In genomic region chr8:72320803-72321583, GRCm38 (mm10) we compare ENCODE assay signal across 8 mouse cellular contexts. TPM values are rescaled to one million over a fixed set of nuclear protein-coding genes. Genes with fewer than 3 reads are reported as not detected.
DNase-seq lines count a peak whose midpoint lies in the region; ATAC-seq and TF ChIP-seq lines count a peak whose summit lies in the region.

No protein-coding gene starts in this region.

- no peak for ATAC-seq in forebrain, embryonic 16.5 days
- no peak for ATAC-seq in liver, embryonic 16.5 days (ENCODE audit: low read depth)

- no peak for DNase-seq in forebrain, embryonic 10.5 days (ENCODE audit: extremely low spot score, low spot score)
- DNase-seq in thymus, adult 2 months: no peak
- DNase-seq in thymus, postnatal 10 days (ENCODE audit: low spot score in 2 of 2): no peak
- no peak for DNase-seq in right cerebral cortex, postnatal 36 days (ENCODE audit: low spot score in 2 of 2)
- DNase-seq in thymus, postnatal 36 days: no peak
- DNase-seq in urinary bladder, postnatal 25 days (ENCODE audit: low spot score): no peak

- H3K4me2 ChIP-seq in forebrain, embryonic 16.5 days (ENCODE audit: low read length): no peak overlapping the region
- peak overlapping the region; percentile 79 for H3K4me2 ChIP-seq in liver, embryonic 16.5 days (ENCODE audit: low read depth, low read length)

- H3K27ac ChIP-seq in forebrain, embryonic 10.5 days: no peak overlapping the region
- no peak overlapping the region for H3K27ac ChIP-seq in forebrain, embryonic 16.5 days (ENCODE audit: low read length)
- H3K27ac ChIP-seq in thymus, adult 2 months (ENCODE audit: control insufficient read depth, insufficient read depth, low read length): peak overlapping the region; percentile 41
- H3K27ac ChIP-seq in liver, embryonic 16.5 days (ENCODE audit: low read length): no peak overlapping the region

- peak overlapping the region; percentile 55; the same call in 1 of the 2 replicates for H3K4me3 ChIP-seq in forebrain, embryonic 10.5 days
- H3K4me3 ChIP-seq in forebrain, embryonic 16.5 days (replicated peaks; ENCODE audit: low read length): no peak overlapping the region
- peak overlapping the region; percentile 67 for H3K4me3 ChIP-seq in thymus, adult 2 months (ENCODE audit: control insufficient read depth, insufficient read depth, low read length)
- peak overlapping the region; percentile 63 for H3K4me3 ChIP-seq in liver, embryonic 16.5 days (ENCODE audit: low read depth, low read length)

- peaks cover 69% of the 10 kb centered on the region for H3K27me3 ChIP-seq in forebrain, embryonic 10.5 days (ENCODE audit: poor library complexity, severe bottlenecking)
- H3K27me3 ChIP-seq in forebrain, embryonic 16.5 days (replicated peaks; ENCODE audit: control insufficient read depth, insufficient read depth, low read length): peaks cover 36% of the 10 kb centered on the region
- H3K27me3 ChIP-seq in thymus, adult 2 months (ENCODE audit: control insufficient read depth, insufficient read depth, low read length): peaks cover 3% of the 10 kb centered on the region; the same call in 1 of the 2 replicates
- H3K27me3 ChIP-seq in liver, embryonic 16.5 days (ENCODE audit: control insufficient read depth, insufficient read depth, low read depth, low read length): peaks cover 35% of the 10 kb centered on the region

- WGBS in forebrain, embryonic 10.5 days: 60% methylated on average over 25 of the region's 25 CpGs
- 62% methylated on average over 25 of the region's 25 CpGs for WGBS in forebrain, embryonic 16.5 days
- WGBS in thymus, adult 2 months: 87% methylated on average over 25 of the region's 25 CpGs
- 51% methylated on average over 25 of the region's 25 CpGs for WGBS in liver, embryonic 16.5 days (ENCODE audit: insufficient replicate concordance)

- no peaks in the 10 kb centered on the region for H3K36me3 ChIP-seq in forebrain, embryonic 10.5 days (replicated peaks)
- no peaks in the 10 kb centered on the region for H3K36me3 ChIP-seq in forebrain, embryonic 16.5 days (ENCODE audit: control insufficient read depth, insufficient read depth)
- peaks cover 11% of the 10 kb centered on the region for H3K36me3 ChIP-seq in thymus, adult 2 months (ENCODE audit: control insufficient read depth, insufficient read depth, low read length)
- H3K36me3 ChIP-seq in liver, embryonic 16.5 days (ENCODE audit: control insufficient read depth, insufficient read depth): no peaks in the 10 kb centered on the region

- TF ChIP-seq CTCF in thymus, adult 2 months (IDR thresholded peaks at IDR 0.05; ENCODE audit: borderline replicate concordance, control insufficient read depth, extremely low read depth, insufficient read depth, low read length, poor library complexity): no peak

- H3K9ac ChIP-seq in forebrain, embryonic 16.5 days (replicated peaks; ENCODE audit: low read depth, low read length): no peak overlapping the region
- no peak overlapping the region for H3K9ac ChIP-seq in liver, embryonic 16.5 days (ENCODE audit: low read depth, low read length)

- peaks cover 35% of the 10 kb centered on the region for H3K4me1 ChIP-seq in forebrain, embryonic 10.5 days
- peaks cover 15% of the 10 kb centered on the region for H3K4me1 ChIP-seq in forebrain, embryonic 16.5 days (replicated peaks; ENCODE audit: control insufficient read depth, insufficient read depth, low read length)
- peaks cover 50% of the 10 kb centered on the region for H3K4me1 ChIP-seq in thymus, adult 2 months (replicated peaks; ENCODE audit: control insufficient read depth, insufficient read depth, low read length)
- H3K4me1 ChIP-seq in liver, embryonic 16.5 days (ENCODE audit: control insufficient read depth, low read depth, low read length): peaks cover 13% of the 10 kb centered on the region

- no peak for TF ChIP-seq POLR2A in thymus, adult 2 months (IDR thresholded peaks at IDR 0.05; ENCODE audit: control insufficient read depth, extremely low read depth, insufficient read depth, low read length, poor library complexity)

- no peaks in the 10 kb centered on the region for H3K9me3 ChIP-seq in forebrain, embryonic 10.5 days
- H3K9me3 ChIP-seq in forebrain, embryonic 16.5 days (ENCODE audit: control insufficient read depth, low read length): no peaks in the 10 kb centered on the region
- H3K9me3 ChIP-seq in liver, embryonic 16.5 days (replicated peaks; ENCODE audit: control insufficient read depth, low read length): no peaks in the 10 kb centered on the region

RNA-seq across cellular contexts. Expression of gene Klf2, which starts 2.2 kb away (rescaled TPM):
- 2.6 and 3.0 TPM in 2 replicates for polyA plus RNA-seq in forebrain, embryonic 10.5 days (2016; fragmentation: Nextera tagmentation; extraction: Ambion mirVana)
- polyA plus RNA-seq in forebrain, embryonic 16.5 days (2015; fragmentation: Nextera tagmentation; extraction: Ambion mirVana): 3.2 and 3.8 TPM in 2 replicates
- 62.1 and 86.9 TPM in 2 replicates for polyA plus RNA-seq in thymus, adult 2 months (2012; rRNA removed)
- polyA plus RNA-seq in liver, embryonic 16.5 days (2015; fragmentation: Nextera tagmentation; extraction: Ambion mirVana): 1.8 and 2.0 TPM in 2 replicates

RNA-seq across cellular contexts. Expression of gene Gm10282, which starts 15.9 kb away (rescaled TPM):
- polyA plus RNA-seq in forebrain, embryonic 10.5 days (2016; fragmentation: Nextera tagmentation; extraction: Ambion mirVana): 36.7 and 41.7 TPM in 2 replicates
- 16.5 and 25.7 TPM in 2 replicates for polyA plus RNA-seq in forebrain, embryonic 16.5 days (2015; fragmentation: Nextera tagmentation; extraction: Ambion mirVana)
- polyA plus RNA-seq in thymus, adult 2 months (2012; rRNA removed): 13.6 and 19.8 TPM in 2 replicates
- 5.8 and 6.0 TPM in 2 replicates for polyA plus RNA-seq in liver, embryonic 16.5 days (2015; fragmentation: Nextera tagmentation; extraction: Ambion mirVana)

Comparison
In these comparisons a context has a peak if more than half of its experiments do, and no peak if none do; other contexts are left out.
1. RNA of gene Klf2, which starts 2.2 kb away (polyA plus RNA-seq): 62.1 to 86.9 TPM in thymus, adult 2 months; 3.2 to 3.8 TPM in forebrain, embryonic 16.5 days, 2.6 to 3.0 TPM in forebrain, embryonic 10.5 days and 1.8 to 2.0 TPM in liver, embryonic 16.5 days; every median in the first group is over 10 times any median in the second.